ENCODE assay signal across 26 mouse cellular contexts in genomic region chr8:6439069-6439468, GRCm38 (mm10).
A peak's percentile ranks its signal among the peaks of the same experiment; 100 is the strongest.
DNase-seq lines count a peak whose midpoint lies in the region; ATAC-seq lines count a peak whose summit lies in the region.
"Had no signal": no experiment of that assay in that cellular context is flagged by ENCODE, and none has a peak within 500 bp of the region (broad histone marks: within the 10 kb centered on the region; RNA-seq: fewer than 3 reads in every experiment).

No protein-coding gene starts in this region.

- no peak overlapping the region for H3K27ac ChIP-seq in hindbrain, embryonic 11.5 days (ENCODE audit: low read depth, low read length)
- H3K27ac ChIP-seq in hindbrain, embryonic 10.5 days, result no peak overlapping the region
- H3K27ac ChIP-seq in neural tube, embryonic 13.5 days (replicated peaks), result no peak overlapping the region
- H3K27ac ChIP-seq in neural tube, embryonic 15.5 days (replicated peaks), result no peak overlapping the region
- H3K27ac ChIP-seq in midbrain, embryonic 15.5 days, result no peak overlapping the region
- H3K27ac ChIP-seq: forebrain, embryonic 13.5 days; heart, embryonic 10.5 days; heart, embryonic 15.5 days; limb, embryonic 12.5 days; liver, embryonic 15.5 days had no signal

- H3K4me3 ChIP-seq in hindbrain, embryonic 11.5 days (ENCODE audit: low read depth, low read length), result no peak overlapping the region
- no peak overlapping the region for H3K4me3 ChIP-seq in hindbrain, embryonic 10.5 days
- no peak overlapping the region for H3K4me3 ChIP-seq in neural tube, embryonic 13.5 days
- no peak overlapping the region for H3K4me3 ChIP-seq in neural tube, embryonic 15.5 days (replicated peaks)
- no peak overlapping the region for H3K4me3 ChIP-seq in midbrain, embryonic 15.5 days
- H3K4me3 ChIP-seq: forebrain, embryonic 13.5 days; heart, embryonic 10.5 days; heart, embryonic 15.5 days; limb, embryonic 12.5 days; liver, embryonic 15.5 days; myocyte had no signal

- H3K4me2 ChIP-seq in hindbrain, embryonic 11.5 days (replicated peaks; ENCODE audit: low read depth, low read length), result no peak overlapping the region
- no peak overlapping the region for H3K4me2 ChIP-seq in neural tube, embryonic 13.5 days
- H3K4me2 ChIP-seq in neural tube, embryonic 15.5 days, result no peak overlapping the region
- no peak overlapping the region for H3K4me2 ChIP-seq in midbrain, embryonic 15.5 days
- H3K4me2 ChIP-seq: forebrain, embryonic 13.5 days; heart, embryonic 15.5 days; limb, embryonic 12.5 days; liver, embryonic 15.5 days; lung, embryonic 14.5 days had no signal

- peak; percentile 3 for DNase-seq in hindbrain, embryonic 11.5 days (ENCODE audit: low spot score)
- DNase-seq in hindbrain, embryonic 10.5 days (ENCODE audit: low spot score), result no peak
- no peak for DNase-seq in adipocyte (ENCODE audit: low spot score)
- no peak for DNase-seq in urinary bladder, adult 18-20 months (ENCODE audit: low spot score in 2 of 2)
- DNase-seq: adrenal gland, postnatal 14 days; cerebellum, adult 11-12 months; cerebellum, adult 9-11 months; gastrocnemius, postnatal 25 days; heart, adult 11 months; kidney, postnatal 14 days; layer of hippocampus, adult 9-11 months; lung, embryonic 14.5 days; lung, postnatal 14 days; right cerebral cortex, adult 18-20 months; spleen, adult 18-20 months; thymus, postnatal 25 days had no signal

- no peaks in the 10 kb centered on the region for H3K9me3 ChIP-seq in hindbrain, embryonic 11.5 days (ENCODE audit: control insufficient read depth, low read length)
- no peaks in the 10 kb centered on the region for H3K9me3 ChIP-seq in hindbrain, embryonic 10.5 days
- H3K9me3 ChIP-seq in neural tube, embryonic 13.5 days, result no peaks in the 10 kb centered on the region
- no peaks in the 10 kb centered on the region for H3K9me3 ChIP-seq in neural tube, embryonic 15.5 days (replicated peaks)
- H3K9me3 ChIP-seq in midbrain, embryonic 15.5 days, result no peaks in the 10 kb centered on the region
- H3K9me3 ChIP-seq: forebrain, embryonic 13.5 days; heart, embryonic 10.5 days; heart, embryonic 15.5 days; limb, embryonic 12.5 days; liver, embryonic 15.5 days had no signal

- WGBS in hindbrain, embryonic 11.5 days, result 70% methylated on average over 4 of the region's 4 CpGs
- WGBS in hindbrain, embryonic 10.5 days, result 70% methylated on average over 4 of the region's 4 CpGs
- WGBS in neural tube, embryonic 13.5 days, result 53% methylated on average over 4 of the region's 4 CpGs
- 50% methylated on average over 4 of the region's 4 CpGs for WGBS in neural tube, embryonic 15.5 days
- 43% methylated on average over 4 of the region's 4 CpGs for WGBS in midbrain, embryonic 15.5 days

- no peak for ATAC-seq in hindbrain, embryonic 11.5 days (ENCODE audit: low FRiP score)
- ATAC-seq in neural tube, embryonic 13.5 days (ENCODE audit: low read depth), result peak; percentile 77
- no peak for ATAC-seq in neural tube, embryonic 15.5 days (ENCODE audit: low FRiP score)
- ATAC-seq in midbrain, embryonic 15.5 days (replicated peaks), result peak; percentile 52; the same call in 1 of the 2 replicates
- ATAC-seq: forebrain, embryonic 13.5 days; Patski had no signal

- H3K27me3 ChIP-seq in hindbrain, embryonic 11.5 days (ENCODE audit: control insufficient read depth, insufficient read depth, low read length), result no peaks in the 10 kb centered on the region
- no peaks in the 10 kb centered on the region for H3K27me3 ChIP-seq in hindbrain, embryonic 10.5 days (ENCODE audit: insufficient read depth, poor library complexity, severe bottlenecking)
- H3K27me3 ChIP-seq in neural tube, embryonic 13.5 days, result no peaks in the 10 kb centered on the region
- H3K27me3 ChIP-seq in neural tube, embryonic 15.5 days (replicated peaks), result no peaks in the 10 kb centered on the region
- H3K27me3 ChIP-seq in midbrain, embryonic 15.5 days (replicated peaks), result no peaks in the 10 kb centered on the region
- H3K27me3 ChIP-seq: forebrain, embryonic 13.5 days; heart, embryonic 15.5 days; limb, embryonic 12.5 days; liver, embryonic 15.5 days; Patski had no signal

- no peaks in the 10 kb centered on the region for H3K36me3 ChIP-seq in hindbrain, embryonic 11.5 days (ENCODE audit: control insufficient read depth, insufficient read depth, low read length)
- no peaks in the 10 kb centered on the region for H3K36me3 ChIP-seq in hindbrain, embryonic 10.5 days
- no peaks in the 10 kb centered on the region for H3K36me3 ChIP-seq in neural tube, embryonic 13.5 days
- no peaks in the 10 kb centered on the region for H3K36me3 ChIP-seq in neural tube, embryonic 15.5 days
- H3K36me3 ChIP-seq in midbrain, embryonic 15.5 days (replicated peaks), result no peaks in the 10 kb centered on the region
- H3K36me3 ChIP-seq: heart, embryonic 10.5 days; heart, embryonic 15.5 days; limb, embryonic 12.5 days; liver, embryonic 15.5 days had no signal

- H3K4me1 ChIP-seq in hindbrain, embryonic 11.5 days (replicated peaks; ENCODE audit: control insufficient read depth, insufficient read depth, low read length), result no peaks in the 10 kb centered on the region
- H3K4me1 ChIP-seq in hindbrain, embryonic 10.5 days (replicated peaks), result no peaks in the 10 kb centered on the region
- 0 out of 2 replicates have a peak, but pooled peaks cover 2% of the 10 kb centered on the region for H3K4me1 ChIP-seq in neural tube, embryonic 13.5 days (replicated peaks)
- 0 out of 2 replicates have a peak, but pooled peaks cover 3% of the 10 kb centered on the region for H3K4me1 ChIP-seq in neural tube, embryonic 15.5 days
- no peaks in the 10 kb centered on the region for H3K4me1 ChIP-seq in midbrain, embryonic 15.5 days
- H3K4me1 ChIP-seq: forebrain, embryonic 13.5 days; heart, embryonic 10.5 days; heart, embryonic 15.5 days; limb, embryonic 12.5 days; liver, embryonic 15.5 days had no signal

- H3K9ac ChIP-seq in hindbrain, embryonic 11.5 days (ENCODE audit: low read depth, low read length), result no peak overlapping the region
- H3K9ac ChIP-seq in neural tube, embryonic 13.5 days, result no peak overlapping the region
- no peak overlapping the region for H3K9ac ChIP-seq in neural tube, embryonic 15.5 days (replicated peaks)
- H3K9ac ChIP-seq in midbrain, embryonic 15.5 days, result no peak overlapping the region
- H3K9ac ChIP-seq: forebrain, embryonic 13.5 days; heart, embryonic 15.5 days; limb, embryonic 12.5 days; liver, embryonic 15.5 days; lung, embryonic 14.5 days had no signal

Comparison
In these comparisons a context has a peak if more than half of its experiments do, and no peak if none do; other contexts are left out.
1. ATAC-seq: peak in neural tube, embryonic 13.5 days (single experiment) and midbrain, embryonic 15.5 days (single experiment); none in hindbrain, embryonic 11.5 days (single experiment) and neural tube, embryonic 15.5 days (single experiment).